Mouse (Mus musculus): ENCODE results near the gene Nrxn2. TPM values are rescaled to one million over a fixed set of nuclear protein-coding genes. Genes with fewer than 3 reads are reported as not detected.

Nrxn2 gene
- polyA plus RNA-seq, 1 experiment from 2014 or later, result 1.4 TPM

DNA sequence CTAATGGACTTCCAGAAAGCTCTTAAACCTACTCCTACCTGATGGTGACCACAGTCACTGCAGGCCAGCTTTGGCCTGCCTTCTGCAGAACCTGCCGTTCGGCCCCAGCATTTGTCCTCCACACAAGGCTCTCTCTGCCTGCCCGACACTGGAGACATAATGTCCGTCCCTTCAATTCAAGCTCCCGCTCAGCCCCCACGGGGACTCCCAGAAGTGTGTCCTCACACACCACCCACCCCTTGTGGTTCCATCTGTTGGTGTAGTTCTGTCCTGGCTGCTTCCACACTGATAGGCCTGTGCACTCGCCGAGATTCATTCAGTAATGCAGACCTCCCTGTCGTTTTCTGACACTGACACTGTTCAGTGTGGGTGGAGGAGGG, 2.7 kb downstream of the Nrxn2 start:
- Histone ChIP-seq H3K36me3 (no peaks in the 10 kb centered on the region), H3K9me3 (no peaks in the 10 kb centered on the region), H3K4me3 (no peak overlapping the region), H3K4me2 (no peak overlapping the region), H3K27ac (no peak overlapping the region), H3K27me3 (peaks cover 99% of the 10 kb centered on the region), H3K9ac (no peak overlapping the region), H3K4me1 (peaks cover 15% of the 10 kb centered on the region)
- 76% methylated on average over 9 of the region's 9 CpGs for WGBS
- no peak for ATAC-seq (ENCODE audit: insufficient number of reproducible peaks, low FRiP score, low TSS enrichment, low read depth)

DNA sequence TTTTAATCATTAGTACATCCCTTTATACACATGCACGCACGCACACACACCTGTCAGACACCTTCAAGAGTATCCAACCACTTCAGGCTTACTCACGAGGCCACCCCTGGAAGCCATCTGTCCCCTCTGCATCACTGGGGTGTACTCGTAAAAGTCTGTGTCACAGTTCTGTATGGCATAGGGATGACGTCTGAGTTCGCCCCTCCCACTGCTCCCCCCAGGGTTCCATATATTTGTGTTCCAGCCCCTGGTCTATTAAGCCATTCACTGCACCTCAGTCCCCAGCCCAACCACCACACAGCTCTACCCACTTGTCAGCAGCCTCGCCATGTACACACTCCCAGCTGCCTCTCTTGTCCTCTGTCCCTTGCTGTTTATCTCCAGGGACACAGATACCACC, 3.5 kb downstream of the Nrxn2 start:
- 63% methylated on average over 7 of the region's 7 CpGs for WGBS

DNA sequence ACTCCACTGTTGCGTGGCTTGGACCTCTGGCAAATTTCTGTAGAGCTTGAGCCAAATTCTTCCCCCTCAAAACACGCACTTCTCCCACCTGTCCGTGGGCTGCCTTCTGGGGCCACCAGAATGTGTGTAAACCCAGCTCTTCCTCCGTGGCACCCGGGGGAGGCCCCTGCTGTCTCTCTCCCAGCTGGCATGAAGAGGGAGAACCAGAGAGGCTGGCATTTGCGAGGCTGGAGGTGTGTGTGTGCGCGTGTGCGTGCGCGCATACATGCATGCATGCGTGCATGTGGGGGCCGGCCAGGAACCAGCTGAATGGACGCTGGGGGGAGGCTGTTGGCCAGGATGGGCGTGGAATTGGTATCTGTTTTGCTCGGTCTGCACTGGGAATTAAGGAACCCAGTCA, 4.7 kb downstream of the Nrxn2 start:
- WGBS, result 81% methylated on average over 16 of the region's 16 CpGs

More for the DNA sequence above, 3.5 kb downstream of the Nrxn2 start:
- Histone ChIP-seq H3K27me3 (peaks cover 99% of the 10 kb centered on the region), H3K4me3 (no peak overlapping the region), H3K9ac (no peak overlapping the region), H3K4me2 (no peak overlapping the region), H3K27ac (no peak overlapping the region), H3K4me1 (peaks cover 11% of the 10 kb centered on the region), H3K9me3 (no peaks in the 10 kb centered on the region), H3K36me3 (no peaks in the 10 kb centered on the region)
- no peak for ATAC-seq (ENCODE audit: insufficient number of reproducible peaks, low FRiP score, low TSS enrichment, low read depth)

DNA sequence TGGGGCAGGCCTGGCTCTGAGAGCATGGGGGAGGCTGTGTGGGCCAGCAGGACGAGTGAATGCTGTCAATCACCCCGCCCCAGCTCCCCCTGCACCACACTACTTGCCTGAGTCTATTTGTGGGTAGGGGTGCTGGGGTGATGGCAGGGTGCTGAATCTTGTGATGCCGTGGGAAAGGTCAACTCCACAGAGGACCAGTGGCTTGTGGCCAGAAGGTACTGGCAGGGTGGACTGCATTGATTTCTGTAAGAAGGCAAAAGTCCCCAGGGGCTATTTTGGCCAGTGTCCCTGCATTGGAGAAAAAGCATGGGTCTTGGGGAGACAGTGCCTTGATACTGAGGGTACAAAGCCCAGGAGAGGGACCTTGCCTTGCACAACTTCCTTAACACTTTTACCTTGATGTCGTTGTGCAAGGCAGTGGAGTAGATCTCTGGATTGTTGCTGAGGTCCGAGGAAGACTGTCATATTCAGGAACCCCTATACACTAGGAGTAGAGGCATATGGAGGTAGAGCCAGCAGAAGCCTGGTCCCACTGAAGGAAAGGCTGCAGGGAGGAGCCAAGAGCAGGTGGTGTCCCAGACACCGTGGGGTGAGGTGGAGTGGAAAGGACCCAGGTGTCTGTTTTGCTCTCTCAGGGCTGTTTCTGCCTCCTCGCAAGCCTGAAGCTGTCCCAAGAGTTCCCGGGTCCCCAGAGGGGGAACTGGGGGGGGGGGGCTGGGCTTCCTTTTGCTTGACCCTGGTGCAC, 5.8 kb downstream of the Nrxn2 start:
- H3K36me3 ChIP-seq, result no peaks in the 10 kb centered on the region
- 64% methylated on average over 8 of the region's 8 CpGs for WGBS
- H3K4me3 ChIP-seq, result no peak overlapping the region
- no peak overlapping the region for H3K9ac ChIP-seq
- H3K4me2 ChIP-seq, result no peak overlapping the region
- H3K9me3 ChIP-seq, result no peaks in the 10 kb centered on the region
- no peak overlapping the region for H3K27ac ChIP-seq
- H3K27me3 ChIP-seq, result peaks cover 99% of the 10 kb centered on the region
- no peak for ATAC-seq (ENCODE audit: insufficient number of reproducible peaks, low FRiP score, low TSS enrichment, low read depth)
- H3K4me1 ChIP-seq, result peaks cover 16% of the 10 kb centered on the region

More for the DNA sequence above, 4.7 kb downstream of the Nrxn2 start:
- Histone ChIP-seq H3K9ac (no peak overlapping the region), H3K4me1 (peaks cover 16% of the 10 kb centered on the region), H3K4me3 (no peak overlapping the region), H3K27me3 (peaks cover 99% of the 10 kb centered on the region), H3K27ac (no peak overlapping the region), H3K36me3 (no peaks in the 10 kb centered on the region), H3K4me2 (no peak overlapping the region), H3K9me3 (no peaks in the 10 kb centered on the region)
- no peak for ATAC-seq (ENCODE audit: insufficient number of reproducible peaks, low FRiP score, low TSS enrichment, low read depth)

DNA sequence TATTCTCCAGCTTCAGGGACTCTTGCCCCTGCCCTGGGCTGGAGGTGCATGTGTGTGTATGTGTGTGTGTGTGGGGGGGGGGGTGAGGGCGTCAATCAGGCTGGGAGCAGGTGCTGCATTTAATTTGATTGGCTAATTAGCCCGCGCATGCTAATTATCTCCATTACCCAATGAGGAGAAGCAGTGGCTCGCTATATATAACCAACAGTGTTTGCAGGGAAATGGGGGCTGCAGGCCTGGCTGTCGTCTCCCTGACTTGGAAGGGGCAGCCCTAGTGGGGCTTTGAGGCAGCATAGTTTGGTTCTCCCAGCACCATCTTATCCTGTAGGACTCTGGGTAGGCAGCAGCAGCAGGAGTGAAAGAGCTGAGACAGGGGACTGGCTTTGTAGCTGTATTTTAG, 7.1 kb downstream of the Nrxn2 start:
- no peak for ATAC-seq (ENCODE audit: insufficient number of reproducible peaks, low FRiP score, low TSS enrichment, low read depth)
- H3K27ac ChIP-seq, result no peak overlapping the region
- H3K4me3 ChIP-seq, result no peak overlapping the region
- no peaks in the 10 kb centered on the region for H3K36me3 ChIP-seq
- H3K9me3 ChIP-seq, result no peaks in the 10 kb centered on the region
- H3K9ac ChIP-seq, result no peak overlapping the region
- peaks cover 99% of the 10 kb centered on the region for H3K27me3 ChIP-seq
- 34% methylated on average over 5 of the region's 5 CpGs for WGBS
- H3K4me1 ChIP-seq, result peaks cover 16% of the 10 kb centered on the region
- no peak overlapping the region for H3K4me2 ChIP-seq

DNA sequence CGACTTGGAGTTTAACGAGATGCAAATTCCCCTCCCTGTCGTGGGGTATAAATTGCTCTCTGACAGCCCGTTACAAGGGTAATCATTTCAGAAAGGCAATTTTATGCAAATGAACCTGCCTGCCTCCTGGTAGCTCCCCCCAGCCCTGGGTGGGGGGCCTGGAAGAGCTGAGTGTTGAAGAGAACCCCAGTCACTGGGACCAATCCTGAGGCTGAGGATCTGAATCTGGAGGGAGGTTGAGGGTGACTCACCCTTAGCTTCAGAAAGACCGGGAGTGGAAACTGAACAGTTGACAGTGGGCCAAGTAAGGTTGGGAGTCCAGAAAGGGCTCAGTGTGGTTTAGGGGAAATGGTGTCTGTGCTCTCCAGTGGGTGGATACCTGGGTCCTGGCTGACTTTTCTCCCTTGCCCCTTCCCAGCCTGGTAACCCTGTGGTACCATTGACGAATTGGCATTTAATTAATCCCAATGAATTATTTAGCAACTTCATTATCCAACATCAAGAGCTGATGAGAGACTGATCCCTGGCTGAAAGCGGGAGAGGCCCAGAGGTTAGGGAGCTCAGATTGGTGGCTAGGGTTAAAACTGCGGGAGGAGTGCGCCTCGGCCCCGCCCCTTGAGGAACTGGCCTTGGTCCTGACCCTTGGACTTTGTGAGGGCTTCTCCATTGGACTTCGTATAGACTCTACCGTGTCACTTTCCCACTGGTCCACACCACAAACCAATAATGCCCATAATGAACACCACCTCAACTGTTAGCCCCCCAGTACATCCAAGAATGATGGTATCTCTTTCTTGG, 8.4 kb downstream of the Nrxn2 start:
- no peak for ATAC-seq (ENCODE audit: insufficient number of reproducible peaks, low FRiP score, low TSS enrichment, low read depth)
- H3K36me3 ChIP-seq, result no peaks in the 10 kb centered on the region
- H3K4me2 ChIP-seq, result no peak overlapping the region
- no peak overlapping the region for H3K4me3 ChIP-seq
- no peak overlapping the region for H3K9ac ChIP-seq
- no peak overlapping the region for H3K27ac ChIP-seq
- peaks cover 16% of the 10 kb centered on the region for H3K4me1 ChIP-seq
- 14% methylated on average over 13 of the region's 13 CpGs for WGBS
- peaks cover 95% of the 10 kb centered on the region for H3K27me3 ChIP-seq
- no peaks in the 10 kb centered on the region for H3K9me3 ChIP-seq

DNA sequence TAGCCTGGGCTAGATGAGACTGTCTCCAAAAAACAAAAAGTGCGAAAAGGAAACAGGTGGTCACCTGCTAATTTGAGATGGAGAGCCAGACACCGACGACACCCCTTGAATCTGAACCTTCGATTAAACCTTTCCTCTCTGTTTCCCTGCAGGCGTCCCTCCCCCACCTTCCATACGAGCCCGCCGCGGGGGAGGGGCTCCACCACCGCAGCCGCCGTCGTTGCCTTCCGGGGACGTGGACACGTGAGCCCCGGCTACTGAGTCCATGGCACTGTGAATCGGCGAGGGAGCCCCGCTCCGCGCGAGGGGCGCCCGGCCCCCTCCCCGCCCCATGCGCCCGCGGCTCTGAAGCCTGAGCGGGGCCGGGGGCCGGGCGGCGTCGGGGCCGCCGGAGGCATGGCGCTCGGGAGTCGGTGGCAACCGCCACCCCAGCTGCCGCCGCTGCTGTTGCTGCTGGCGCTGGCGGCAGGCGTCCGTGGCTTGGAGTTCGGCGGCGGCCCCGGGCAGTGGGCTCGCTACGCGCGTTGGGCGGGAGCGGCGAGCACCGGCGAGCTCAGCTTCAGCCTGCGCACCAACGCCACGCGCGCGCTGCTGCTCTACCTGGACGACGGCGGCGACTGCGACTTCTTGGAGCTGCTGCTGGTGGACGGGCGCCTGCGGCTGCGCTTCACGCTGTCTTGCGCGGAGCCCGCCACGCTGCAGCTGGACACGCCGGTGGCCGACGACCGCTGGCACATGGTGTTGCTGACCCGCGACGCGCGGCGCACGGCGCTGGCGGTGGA, 9.3 kb downstream of the Nrxn2 start:
- Histone ChIP-seq H3K9me3 (no peaks in the 10 kb centered on the region), H3K9ac (no peak overlapping the region), H3K36me3 (no peaks in the 10 kb centered on the region), H3K4me3 (peak overlapping the region; percentile 34), H3K27ac (no peak overlapping the region), H3K4me1 (peaks cover 16% of the 10 kb centered on the region), H3K4me2 (peak overlapping the region; percentile 61), H3K27me3 (peaks cover 94% of the 10 kb centered on the region)
- 1% methylated on average over 89 of the region's 94 CpGs for WGBS
- no peak for ATAC-seq (ENCODE audit: insufficient number of reproducible peaks, low FRiP score, low TSS enrichment, low read depth)

DNA sequence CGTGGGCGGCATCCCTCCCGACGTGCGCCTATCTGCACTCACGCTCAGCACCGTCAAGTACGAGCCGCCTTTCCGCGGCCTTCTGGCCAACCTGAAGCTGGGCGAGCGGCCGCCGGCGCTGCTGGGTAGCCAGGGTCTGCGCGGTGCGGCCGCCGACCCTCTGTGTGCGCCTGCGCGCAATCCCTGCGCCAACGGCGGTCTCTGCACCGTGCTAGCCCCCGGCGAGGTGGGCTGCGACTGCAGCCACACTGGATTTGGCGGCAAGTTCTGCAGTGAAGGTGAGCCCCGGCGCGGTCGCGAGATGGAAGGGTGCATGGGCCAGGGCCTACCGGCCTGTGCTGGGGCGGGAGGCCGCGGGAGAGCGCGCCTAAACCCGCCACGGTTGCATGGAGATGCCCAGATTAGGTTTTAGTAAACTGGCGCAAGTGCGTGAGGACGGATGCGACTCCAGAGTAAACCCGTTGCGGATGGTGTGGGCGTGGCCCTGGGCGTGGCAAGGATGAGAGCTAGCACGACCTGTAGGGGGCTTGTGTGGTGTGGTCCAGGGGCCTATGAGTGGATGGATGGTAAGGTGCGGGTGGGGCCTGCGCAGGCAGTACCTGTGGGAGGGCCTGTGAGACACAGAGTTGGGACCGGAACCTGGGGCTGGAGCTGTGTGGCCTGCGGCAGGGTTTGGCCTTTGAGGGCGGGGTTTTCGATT, 10.1 kb downstream of the Nrxn2 start:
- H3K4me2 ChIP-seq, result peak overlapping the region; percentile 61
- ATAC-seq (ENCODE audit: insufficient number of reproducible peaks, low FRiP score, low TSS enrichment, low read depth), result peak; percentile 61; the same call in 1 of the 2 replicates
- H3K9me3 ChIP-seq, result no peaks in the 10 kb centered on the region
- H3K27me3 ChIP-seq, result peaks cover 94% of the 10 kb centered on the region
- no peak overlapping the region for H3K9ac ChIP-seq
- H3K4me3 ChIP-seq, result peak overlapping the region; percentile 34
- H3K4me1 ChIP-seq, result peaks cover 16% of the 10 kb centered on the region
- H3K27ac ChIP-seq, result no peak overlapping the region
- no peaks in the 10 kb centered on the region for H3K36me3 ChIP-seq
- WGBS, result under 1% methylated on average over 58 of the region's 60 CpGs

DNA sequence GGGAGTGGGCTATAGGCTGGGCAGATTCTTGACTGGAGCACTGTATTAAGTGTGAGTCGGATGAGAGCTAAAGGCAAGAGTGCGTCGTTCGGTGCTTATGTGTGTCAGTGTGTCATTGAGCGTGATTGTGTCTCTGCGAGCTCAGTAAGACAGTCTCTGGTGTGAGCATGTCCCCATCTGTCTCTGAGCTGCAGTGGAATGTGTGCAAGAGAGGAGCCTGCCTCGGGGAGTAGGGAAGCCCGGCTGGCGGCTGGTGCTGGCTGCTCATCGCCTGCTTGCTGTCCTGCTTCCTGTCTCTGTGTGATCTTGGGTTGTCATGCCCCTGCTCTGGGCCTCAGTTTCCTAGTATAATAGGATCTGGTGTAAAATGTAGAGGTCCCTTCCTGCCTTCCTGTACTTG, 24.5 kb downstream of the Nrxn2 start:
- H3K9ac ChIP-seq, result no peak overlapping the region
- H3K4me1 ChIP-seq, result peaks cover 9% of the 10 kb centered on the region
- no peak overlapping the region for H3K4me3 ChIP-seq
- H3K27ac ChIP-seq, result no peak overlapping the region
- no peak for ATAC-seq (ENCODE audit: insufficient number of reproducible peaks, low FRiP score, low TSS enrichment, low read depth)
- H3K4me2 ChIP-seq, result no peak overlapping the region
- H3K9me3 ChIP-seq, result no peaks in the 10 kb centered on the region
- peaks cover 10% of the 10 kb centered on the region; the same call in 1 of the 2 replicates for H3K27me3 ChIP-seq
- WGBS, result 56% methylated on average over 10 of the region's 10 CpGs
- H3K36me3 ChIP-seq, result no peaks in the 10 kb centered on the region

DNA sequence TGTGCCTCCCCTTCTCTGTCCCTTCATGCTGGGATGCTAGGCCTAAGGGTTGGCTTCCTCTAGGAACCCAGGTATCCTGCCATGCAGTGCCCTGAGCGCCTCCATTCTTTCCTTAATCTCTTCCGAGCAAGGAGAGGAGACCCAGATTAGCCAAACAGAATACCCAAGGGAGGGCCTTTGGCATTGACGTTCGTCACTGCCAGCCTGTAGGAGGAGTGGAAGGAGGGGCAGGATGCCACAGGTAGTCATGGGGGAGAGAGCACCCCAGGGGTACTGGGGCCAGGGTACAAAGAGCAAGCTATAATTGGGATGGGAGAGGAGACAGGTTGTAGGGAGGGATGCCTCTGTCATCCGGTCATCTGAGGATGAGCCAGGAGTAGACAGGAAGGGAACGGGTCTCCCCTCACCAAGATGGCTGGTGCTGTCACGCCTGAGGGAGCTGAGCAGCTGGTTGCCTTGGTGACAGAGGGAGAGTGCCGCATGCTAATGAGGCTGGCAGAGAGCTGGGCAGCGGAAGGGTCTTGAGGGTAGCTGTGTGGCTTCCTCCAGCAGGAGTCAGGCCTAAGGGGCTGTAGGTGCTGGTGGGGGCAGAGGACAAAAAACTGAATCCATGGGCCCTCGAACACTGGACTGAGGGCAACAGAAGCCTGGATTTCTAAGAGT, 27.4 kb downstream of the Nrxn2 start:
- no peak for ATAC-seq (ENCODE audit: insufficient number of reproducible peaks, low FRiP score, low TSS enrichment, low read depth)
- Histone ChIP-seq H3K27ac (no peak overlapping the region), H3K4me3 (no peak overlapping the region), H3K36me3 (no peaks in the 10 kb centered on the region), H3K4me2 (no peak overlapping the region), H3K4me1 (peaks cover 10% of the 10 kb centered on the region), H3K9me3 (no peaks in the 10 kb centered on the region), H3K27me3 (peaks cover 10% of the 10 kb centered on the region; the same call in 1 of the 2 replicates), H3K9ac (no peak overlapping the region)
- 38% methylated on average over 10 of the region's 10 CpGs for WGBS
